Mouse (Mus musculus): ENCODE results near the gene Zfp213. TPM values are rescaled to one million over a fixed set of nuclear protein-coding genes. Genes with fewer than 3 reads are reported as not detected.
"Not testable (repeated sequence)": the region's sequence is repeated elsewhere in the genome, so short reads cannot be mapped to it uniquely, and the experiment has no call there.

Zfp213 gene
- polyA plus RNA-seq, 1 experiment from 2014 or later = 18.1 TPM

GRCm38 (mm10) chr17:23539608-23540007 is 24.4 kb downstream of the Zfp213 start:
- Histone ChIP-seq H3K36me3 (ENCODE audit: control insufficient read depth, insufficient read depth, low read length) (no peaks in the 10 kb centered on the region), H3K4me3 (ENCODE audit: low read depth, low read length) (no peak overlapping the region), H3K9me3 (ENCODE audit: control insufficient read depth, low read depth, low read length) (no peaks in the 10 kb centered on the region), H3K27me3 (ENCODE audit: control insufficient read depth, insufficient read depth, low read length) (peaks cover 6% of the 10 kb centered on the region; the same call in 1 of the 2 replicates), H3K9ac (replicated peaks; ENCODE audit: low read depth, low read length) (no peak overlapping the region), H3K4me2 (replicated peaks; ENCODE audit: low read depth, low read length) (no peak overlapping the region), H3K4me1 (ENCODE audit: control insufficient read depth, insufficient read depth, low read length) (peaks cover 9% of the 10 kb centered on the region), H3K27ac (ENCODE audit: low read length) (no peak overlapping the region)
- ATAC-seq (ENCODE audit: insufficient number of reproducible peaks, insufficient read depth, low FRiP score, low read depth) = no peak
- WGBS = 87% methylated on average over 5 of the region's 5 CpGs

GRCm38 (mm10) chr17:23538299-23539015 is 25.6 kb downstream of the Zfp213 start:
- no peak overlapping the region for H3K9ac ChIP-seq (replicated peaks; ENCODE audit: low read depth, low read length)
- no peaks in the 10 kb centered on the region for H3K9me3 ChIP-seq (ENCODE audit: control insufficient read depth, low read depth, low read length)
- no peaks in the 10 kb centered on the region for H3K36me3 ChIP-seq (ENCODE audit: control insufficient read depth, insufficient read depth, low read length)
- H3K4me1 ChIP-seq (ENCODE audit: control insufficient read depth, insufficient read depth, low read length) = peaks cover 9% of the 10 kb centered on the region
- no peak overlapping the region for H3K27ac ChIP-seq (ENCODE audit: low read length)
- ATAC-seq (ENCODE audit: insufficient number of reproducible peaks, insufficient read depth, low FRiP score, low read depth) = no peak
- H3K27me3 ChIP-seq (ENCODE audit: control insufficient read depth, insufficient read depth, low read length) = peaks cover 13% of the 10 kb centered on the region; the same call in 1 of the 2 replicates
- peak overlapping the region; percentile 22 for H3K4me3 ChIP-seq (ENCODE audit: low read depth, low read length)
- 11% methylated on average over 21 of the region's 21 CpGs for WGBS
- H3K4me2 ChIP-seq (replicated peaks; ENCODE audit: low read depth, low read length) = peak overlapping the region; percentile 51

- Histone ChIP-seq H3K27me3 (ENCODE audit: control insufficient read depth, insufficient read depth, low read length) (peaks cover 13% of the 10 kb centered on the region; the same call in 1 of the 2 replicates), H3K9ac (replicated peaks; ENCODE audit: low read depth, low read length) (no peak overlapping the region), H3K27ac (ENCODE audit: low read length) (no peak overlapping the region), H3K36me3 (ENCODE audit: control insufficient read depth, insufficient read depth, low read length) (no peaks in the 10 kb centered on the region), H3K4me1 (ENCODE audit: control insufficient read depth, insufficient read depth, low read length) (peaks cover 9% of the 10 kb centered on the region), H3K4me2 (replicated peaks; ENCODE audit: low read depth, low read length) (peak overlapping the region; percentile 51), H3K9me3 (ENCODE audit: control insufficient read depth, low read depth, low read length) (no peaks in the 10 kb centered on the region), H3K4me3 (ENCODE audit: low read depth, low read length) (peak overlapping the region; percentile 22)
- ATAC-seq (ENCODE audit: insufficient number of reproducible peaks, insufficient read depth, low FRiP score, low read depth) = no peak
- WGBS = 5% methylated on average over 27 of the region's 27 CpGs
Observed at GRCm38 (mm10) chr17:23537554-23538255, 26.3 kb downstream of the Zfp213 start.

GRCm38 (mm10) chr17:23535046-23535788 is 28.8 kb downstream of the Zfp213 start:
- H3K4me3 ChIP-seq (ENCODE audit: low read depth, low read length); H3K36me3 ChIP-seq (ENCODE audit: control insufficient read depth, insufficient read depth, low read length); H3K9ac ChIP-seq (replicated peaks; ENCODE audit: low read depth, low read length); H3K9me3 ChIP-seq (ENCODE audit: control insufficient read depth, low read depth, low read length); H3K27ac ChIP-seq (ENCODE audit: low read length); H3K4me1 ChIP-seq (ENCODE audit: control insufficient read depth, insufficient read depth, low read length): not testable (repeated sequence)
- H3K27me3 ChIP-seq (ENCODE audit: control insufficient read depth, insufficient read depth, low read length) = peaks cover 13% of the 10 kb centered on the region; the same call in 1 of the 2 replicates
- ATAC-seq (ENCODE audit: insufficient number of reproducible peaks, insufficient read depth, low FRiP score, low read depth) = peak; percentile 64; the same call in 1 of the 2 replicates
- WGBS = 1% methylated on average over 16 of the region's 29 CpGs
- peak overlapping the region; percentile 16; the same call in 1 of the 2 replicates for H3K4me2 ChIP-seq (replicated peaks; ENCODE audit: low read depth, low read length)

- 14% methylated on average over 9 of the region's 23 CpGs for WGBS
- 0 out of 2 replicates have a peak, but pooled peaks cover 10% of the 10 kb centered on the region for H3K27me3 ChIP-seq (ENCODE audit: control insufficient read depth, insufficient read depth, low read length)
- not testable (repeated sequence) for ATAC-seq (ENCODE audit: insufficient number of reproducible peaks, insufficient read depth, low FRiP score, low read depth); H3K36me3 ChIP-seq (ENCODE audit: control insufficient read depth, insufficient read depth, low read length); H3K4me2 ChIP-seq (replicated peaks; ENCODE audit: low read depth, low read length); H3K4me1 ChIP-seq (ENCODE audit: control insufficient read depth, insufficient read depth, low read length); H3K9me3 ChIP-seq (ENCODE audit: control insufficient read depth, low read depth, low read length); H3K9ac ChIP-seq (replicated peaks; ENCODE audit: low read depth, low read length); H3K4me3 ChIP-seq (ENCODE audit: low read depth, low read length); H3K27ac ChIP-seq (ENCODE audit: low read length)
Observed at GRCm38 (mm10) chr17:23533591-23534490, 30.2 kb downstream of the Zfp213 start.

- H3K4me3 ChIP-seq (ENCODE audit: low read depth, low read length); H3K9ac ChIP-seq (replicated peaks; ENCODE audit: low read depth, low read length); H3K4me2 ChIP-seq (replicated peaks; ENCODE audit: low read depth, low read length); H3K9me3 ChIP-seq (ENCODE audit: control insufficient read depth, low read depth, low read length); H3K27me3 ChIP-seq (ENCODE audit: control insufficient read depth, insufficient read depth, low read length); ATAC-seq (ENCODE audit: insufficient number of reproducible peaks, insufficient read depth, low FRiP score, low read depth); H3K4me1 ChIP-seq (ENCODE audit: control insufficient read depth, insufficient read depth, low read length); H3K27ac ChIP-seq (ENCODE audit: low read length); H3K36me3 ChIP-seq (ENCODE audit: control insufficient read depth, insufficient read depth, low read length): not testable (repeated sequence)
- 38% methylated on average over 1 of the region's 1 CpGs for WGBS
Observed at GRCm38 (mm10) chr17:23531408-23531807, 32.6 kb downstream of the Zfp213 start.

GRCm38 (mm10) chr17:23522941-23523732 is 40.9 kb downstream of the Zfp213 start:
- H3K9ac ChIP-seq (replicated peaks; ENCODE audit: low read depth, low read length); ATAC-seq (ENCODE audit: insufficient number of reproducible peaks, insufficient read depth, low FRiP score, low read depth); H3K9me3 ChIP-seq (ENCODE audit: control insufficient read depth, low read depth, low read length); H3K27ac ChIP-seq (ENCODE audit: low read length); H3K4me1 ChIP-seq (ENCODE audit: control insufficient read depth, insufficient read depth, low read length); H3K4me2 ChIP-seq (replicated peaks; ENCODE audit: low read depth, low read length); H3K27me3 ChIP-seq (ENCODE audit: control insufficient read depth, insufficient read depth, low read length); H3K36me3 ChIP-seq (ENCODE audit: control insufficient read depth, insufficient read depth, low read length); H3K4me3 ChIP-seq (ENCODE audit: low read depth, low read length): not testable (repeated sequence)
- 62% methylated on average over 30 of the region's 30 CpGs for WGBS

Data from stomach, embryonic 14.5 days (tissue).